Mouse (Mus musculus): ENCODE data around the gene Ugt2b38.

GRCm38 (mm10) chr5:87425676-87426075 is 1.7 kb upstream of the Ugt2b38 start:
- TF ChIP-seq CTCF (IDR thresholded peaks at IDR 0.05; ENCODE audit: low read depth, low read length) (no peak), GATA1 (IDR thresholded peaks at IDR 0.05; ENCODE audit: borderline replicate concordance, low read length) (no peak)

Data from G1E (cell line).